Mouse (Mus musculus) heart, embryonic 15.5 days (tissue): ENCODE data around the gene Myh3. TPM values are rescaled to one million over a fixed set of nuclear protein-coding genes. Genes with fewer than 3 reads are reported as not detected.

ENCODE experiments used
- ATAC-seq: fragments of 200-750 bp; cut with Nextera tagmentation; replicated peaks from 2 replicates; pipeline ENCODE4 v1.8.0; 2017; ENCODE audit warnings: low read depth, moderate TSS enrichment; ENCODE audit not compliant: insufficient number of reproducible peaks, insufficient read depth, low FRiP score
- H3K27ac ChIP-seq: fragments of 300-500 bp; sonication (generic); 2 replicates; pipeline ENCODE4 v1.5.1; 2015; ENCODE audit warnings: mild to moderate bottlenecking, inconsistent platforms
- H3K27me3 ChIP-seq: fragments of 300-500 bp; sonication (generic); 2 replicates; pipeline ENCODE4 v1.6.1; 2015; ENCODE audit warnings: inconsistent platforms
- H3K36me3 ChIP-seq: fragments of 300-500 bp; sonication (generic); 2 replicates; pipeline ENCODE4 v1.6.1; 2015; ENCODE audit warnings: mild to moderate bottlenecking, inconsistent platforms
- H3K4me1 ChIP-seq: fragments of 300-500 bp; sonication (generic); replicated peaks from 2 replicates; pipeline ENCODE4 v1.6.1; 2015; ENCODE audit warnings: inconsistent platforms
- H3K4me2 ChIP-seq: fragments of 300-500 bp; sonication (generic); 2 replicates; pipeline ENCODE4 v1.6.1; 2015; ENCODE audit warnings: inconsistent platforms, mild to moderate bottlenecking, moderate library complexity
- H3K4me3 ChIP-seq: fragments of 300-500 bp; sonication (generic); 2 replicates; pipeline ENCODE4 v1.5.1; 2015; ENCODE audit warnings: mild to moderate bottlenecking, inconsistent platforms
- H3K9ac ChIP-seq: fragments of 300-500 bp; sonication (generic); 2 replicates; pipeline ENCODE4 v1.6.1; 2015; ENCODE audit warnings: mild to moderate bottlenecking, inconsistent platforms
- H3K9me3 ChIP-seq: fragments of 300-500 bp; sonication (generic); replicated peaks from 2 replicates; pipeline ENCODE4 v1.6.1; 2016; ENCODE audit warnings: inconsistent platforms
- WGBS: fragments of 180-500 bp; shearing (Covaris S2); methylation state at CpG from one replicate; pipeline ENCODE4 v1.1.7; 2015; ENCODE audit warnings: mixed read lengths; 5-methylcytosine and 5-hydroxymethylcytosine counted together
- polyA plus RNA-seq: library from polyadenylated mRNA; unstranded; fragments of >200 nt; fragmentation: Nextera tagmentation; extraction: Ambion mirVana; gene quantifications from 2 replicates; pipeline ENCODE4 v1.2.1, GENCODE M21; 2015

The Myh3 gene
- polyA plus RNA-seq, 1 experiment from 2014 or later: 0.74 TPM

DNA sequence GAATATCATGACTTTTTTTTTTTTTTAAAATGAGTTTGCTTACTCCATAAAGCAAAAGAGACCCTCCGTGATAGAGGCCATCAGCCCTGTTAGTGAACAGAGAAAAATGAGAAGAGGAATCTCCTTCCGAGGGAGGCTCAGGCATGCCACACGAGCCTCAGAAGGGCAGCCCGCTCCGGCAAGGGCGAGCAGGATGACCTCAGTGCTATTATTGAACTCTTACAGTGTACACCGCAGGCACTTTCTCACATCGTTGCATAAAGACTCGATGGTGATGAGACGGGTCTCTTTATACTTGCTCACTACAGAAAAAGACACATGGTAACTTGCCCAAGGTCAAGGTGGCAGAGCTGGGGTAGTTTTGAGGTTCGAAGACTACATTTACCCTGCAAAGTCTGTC is 26.6 kb downstream of the Myh3 start:
- no peak overlapping the region for H3K9ac ChIP-seq
- no peak overlapping the region for H3K4me2 ChIP-seq
- peaks cover 2% of the 10 kb centered on the region; the same call in 1 of the 2 replicates for H3K27me3 ChIP-seq
- H3K9me3 ChIP-seq: no peaks in the 10 kb centered on the region
- ATAC-seq: 0 out of 2 replicates have a peak, but pooled peaks have one; percentile 61
- peak overlapping the region; percentile 53 for H3K27ac ChIP-seq
- H3K36me3 ChIP-seq: no peaks in the 10 kb centered on the region
- peaks cover 13% of the 10 kb centered on the region for H3K4me1 ChIP-seq
- 46% methylated on average over 11 of the region's 11 CpGs for WGBS
- no peak overlapping the region for H3K4me3 ChIP-seq

DNA sequence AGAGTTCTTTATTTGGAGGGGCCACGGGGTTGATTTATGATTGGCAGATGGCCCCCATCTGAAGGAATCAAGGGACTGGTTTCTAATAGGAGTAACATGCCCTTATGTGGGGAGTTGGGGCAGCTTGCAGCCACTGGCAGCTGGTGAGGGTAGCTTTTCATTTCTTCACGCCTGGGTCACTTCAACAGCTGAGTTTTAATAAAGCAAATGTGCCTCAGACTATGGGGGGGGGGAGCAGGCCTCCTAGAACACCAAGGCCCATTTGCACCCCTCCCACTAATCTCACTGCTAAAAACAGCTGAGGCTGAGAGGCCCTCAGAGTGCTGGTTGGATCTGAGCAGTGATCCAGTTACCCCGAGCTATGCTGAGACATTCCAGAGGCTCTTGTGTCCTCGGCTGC is 27.6 kb downstream of the Myh3 start:
- no peak overlapping the region for H3K9ac ChIP-seq
- no peak overlapping the region for H3K4me3 ChIP-seq
- no peaks in the 10 kb centered on the region for H3K9me3 ChIP-seq
- H3K36me3 ChIP-seq: no peaks in the 10 kb centered on the region
- H3K4me2 ChIP-seq: no peak overlapping the region
- H3K27ac ChIP-seq: no peak overlapping the region
- H3K27me3 ChIP-seq: no peaks in the 10 kb centered on the region
- WGBS: 42% methylated on average over 4 of the region's 4 CpGs
- ATAC-seq: 0 out of 2 replicates have a peak, but pooled peaks have one; percentile 32
- H3K4me1 ChIP-seq: peaks cover 13% of the 10 kb centered on the region

DNA sequence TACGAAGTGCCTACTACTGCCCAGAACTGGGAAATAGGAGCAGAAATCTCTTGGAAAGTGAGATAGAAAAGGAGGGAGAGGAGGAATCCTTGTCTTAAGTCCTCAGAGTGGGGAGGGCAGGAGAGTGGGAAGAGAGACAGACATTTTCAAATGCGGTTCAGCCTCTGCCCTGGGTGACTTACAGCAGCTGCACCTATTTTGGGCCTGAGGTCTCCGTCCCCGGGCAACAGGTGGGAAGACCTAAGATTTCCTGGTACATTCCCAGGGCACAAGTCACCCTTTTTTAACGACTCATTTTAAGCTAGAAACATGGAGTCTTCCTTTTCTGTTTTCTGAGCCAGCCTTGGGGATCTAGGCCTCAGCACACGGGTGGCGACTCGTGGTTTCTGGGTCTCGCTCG is 28.9 kb downstream of the Myh3 start:
- H3K27ac ChIP-seq: no peak overlapping the region
- WGBS: 86% methylated on average over 10 of the region's 10 CpGs

DNA sequence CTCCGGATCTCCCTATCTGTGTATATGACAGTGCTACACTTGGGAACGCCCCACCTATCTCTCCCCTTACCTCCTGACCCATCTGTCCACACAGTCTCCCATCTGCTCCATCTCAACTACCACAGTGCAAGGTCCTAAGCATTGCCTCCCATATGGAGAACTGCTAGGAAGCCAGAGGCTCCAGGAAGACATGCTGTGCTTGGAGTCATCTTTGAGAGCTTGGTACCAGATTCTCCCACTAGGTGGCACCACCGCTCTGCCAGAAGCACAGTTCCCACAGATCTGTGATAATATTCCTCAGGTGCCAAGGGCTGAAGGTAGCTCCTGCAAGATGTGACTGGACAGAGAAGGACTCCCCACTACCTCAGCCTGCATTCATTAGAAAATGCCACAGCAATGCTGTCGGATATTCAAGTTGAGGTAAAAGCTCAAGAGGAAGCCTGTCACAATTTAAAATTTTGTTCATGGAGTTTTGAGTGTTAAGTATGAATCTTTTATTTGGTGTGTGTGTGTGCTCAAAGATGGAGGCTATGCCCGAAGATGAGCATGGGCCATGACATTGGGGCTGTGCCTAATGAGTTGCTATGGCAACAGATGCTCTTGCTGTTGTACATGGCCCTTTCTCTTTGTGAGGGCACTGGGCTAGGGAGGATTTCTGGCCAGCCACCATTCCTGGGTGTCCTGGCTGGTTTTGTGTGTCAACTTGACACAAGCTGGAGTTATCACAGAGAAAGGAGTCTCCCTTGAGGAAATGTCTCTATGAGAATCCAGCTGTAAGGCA is 32.3 kb downstream of the Myh3 start:
- no peak overlapping the region for H3K27ac ChIP-seq
- no peak overlapping the region for H3K9ac ChIP-seq
- peaks cover 5% of the 10 kb centered on the region for H3K4me1 ChIP-seq
- ATAC-seq: no peak
- 0 out of 2 replicates have a peak, but pooled peaks cover 3% of the 10 kb centered on the region for H3K27me3 ChIP-seq
- H3K36me3 ChIP-seq: no peaks in the 10 kb centered on the region
- WGBS: 28% methylated on average over 5 of the region's 5 CpGs
- H3K4me3 ChIP-seq: no peak overlapping the region
- no peak overlapping the region for H3K4me2 ChIP-seq
- no peaks in the 10 kb centered on the region for H3K9me3 ChIP-seq

More for the DNA sequence above, 28.9 kb downstream of the Myh3 start:
- Histone ChIP-seq H3K27me3 (0 out of 2 replicates have a peak, but pooled peaks cover 3% of the 10 kb centered on the region), H3K4me2 (no peak overlapping the region), H3K9me3 (no peaks in the 10 kb centered on the region), H3K4me3 (no peak overlapping the region), H3K36me3 (no peaks in the 10 kb centered on the region), H3K4me1 (peaks cover 13% of the 10 kb centered on the region), H3K9ac (no peak overlapping the region)
- no peak for ATAC-seq

DNA sequence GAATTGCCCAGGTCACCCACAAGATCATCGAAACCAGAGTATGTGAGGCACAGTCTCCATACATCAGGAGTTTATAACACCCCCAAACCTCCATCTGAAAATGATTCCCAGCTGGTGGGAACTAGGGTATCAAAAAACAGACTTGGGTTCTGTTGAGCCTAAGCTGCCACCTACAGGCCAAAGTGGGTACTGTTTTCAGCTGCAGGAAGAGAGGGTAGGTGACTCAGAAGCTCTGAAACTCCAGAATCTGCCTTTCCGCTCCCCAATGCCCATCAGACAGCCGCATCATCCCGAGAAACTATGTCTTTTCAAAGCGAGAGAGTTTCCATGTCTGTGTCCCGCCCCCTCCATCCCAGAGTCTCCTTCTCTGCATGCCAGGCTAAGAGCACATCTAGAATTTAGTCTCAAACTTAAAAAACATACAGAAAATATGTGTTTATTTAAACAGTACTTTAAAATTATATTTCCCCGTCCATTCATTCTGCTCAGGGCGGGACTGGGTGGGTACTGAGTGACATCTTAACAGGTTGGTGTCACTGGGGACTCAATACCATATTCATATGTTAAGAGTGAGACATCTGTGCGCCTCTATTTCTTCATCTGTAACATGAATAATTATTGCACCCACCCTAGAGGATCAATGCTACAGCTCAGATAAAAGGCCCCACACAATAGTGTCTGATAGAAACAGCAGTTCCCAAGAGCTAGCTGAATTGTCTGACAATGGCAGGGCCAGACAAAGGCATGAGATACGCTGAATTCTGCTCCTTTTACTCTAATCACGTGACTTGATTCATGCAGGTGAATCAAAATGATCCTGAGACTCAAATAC is 34.1 kb downstream of the Myh3 start:
- no peak overlapping the region for H3K4me2 ChIP-seq
- no peak for ATAC-seq
- no peaks in the 10 kb centered on the region for H3K9me3 ChIP-seq
- 31% methylated on average over 11 of the region's 11 CpGs for WGBS
- no peak overlapping the region for H3K27ac ChIP-seq
- no peak overlapping the region for H3K9ac ChIP-seq
- H3K4me1 ChIP-seq: no peaks in the 10 kb centered on the region
- no peak overlapping the region for H3K4me3 ChIP-seq
- H3K36me3 ChIP-seq: no peaks in the 10 kb centered on the region
- 0 out of 2 replicates have a peak, but pooled peaks cover 3% of the 10 kb centered on the region for H3K27me3 ChIP-seq

DNA sequence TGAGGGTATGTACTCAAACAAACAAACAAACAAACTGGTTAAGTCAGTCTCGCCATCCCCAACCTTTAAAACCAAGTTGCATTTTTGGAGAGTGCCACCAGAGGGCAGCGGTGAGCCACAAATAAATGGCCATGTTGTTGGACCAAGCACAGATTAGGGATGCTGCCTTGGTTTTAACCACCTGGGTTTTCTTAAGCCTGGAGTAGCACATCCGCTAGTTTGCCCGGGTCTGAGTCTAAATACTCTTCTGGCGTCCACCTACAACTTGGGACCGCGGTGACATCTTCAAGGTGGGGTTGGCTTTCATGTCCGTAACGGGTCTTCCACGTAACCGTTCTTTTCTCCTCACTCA is 34.7 kb downstream of the Myh3 start:
- no peak overlapping the region for H3K27ac ChIP-seq
- no peak overlapping the region for H3K9ac ChIP-seq
- no peaks in the 10 kb centered on the region for H3K4me1 ChIP-seq
- no peak overlapping the region for H3K4me3 ChIP-seq
- no peak overlapping the region for H3K4me2 ChIP-seq
- ATAC-seq: no peak
- H3K27me3 ChIP-seq: 0 out of 2 replicates have a peak, but pooled peaks cover 3% of the 10 kb centered on the region
- H3K36me3 ChIP-seq: no peaks in the 10 kb centered on the region
- 39% methylated on average over 11 of the region's 11 CpGs for WGBS
- no peaks in the 10 kb centered on the region for H3K9me3 ChIP-seq

DNA sequence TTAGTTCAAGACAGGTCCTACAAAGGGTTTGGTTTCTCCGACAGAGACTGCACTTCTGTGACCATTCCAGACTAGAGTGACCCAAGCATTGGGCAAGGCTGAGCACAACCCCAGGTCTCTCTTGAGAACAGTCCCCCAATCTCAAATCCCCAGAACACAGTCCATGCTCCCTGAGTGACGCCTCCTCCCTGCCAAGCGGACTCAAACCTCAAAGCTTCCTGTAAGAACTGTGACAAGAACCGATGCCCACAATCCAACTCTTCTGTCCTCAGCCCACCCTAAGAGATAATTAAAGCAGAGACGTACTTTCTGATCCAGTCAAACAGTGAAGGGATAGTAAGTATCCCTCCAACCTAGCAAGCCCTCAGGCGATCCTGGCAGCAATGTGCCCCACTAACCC is 35.3 kb downstream of the Myh3 start:
- WGBS: 84% methylated on average over 6 of the region's 6 CpGs
- Histone ChIP-seq H3K9ac (no peak overlapping the region), H3K36me3 (no peaks in the 10 kb centered on the region), H3K4me3 (no peak overlapping the region), H3K4me2 (no peak overlapping the region), H3K9me3 (no peaks in the 10 kb centered on the region), H3K4me1 (no peaks in the 10 kb centered on the region), H3K27me3 (0 out of 2 replicates have a peak, but pooled peaks cover 3% of the 10 kb centered on the region), H3K27ac (no peak overlapping the region)
- no peak for ATAC-seq

DNA sequence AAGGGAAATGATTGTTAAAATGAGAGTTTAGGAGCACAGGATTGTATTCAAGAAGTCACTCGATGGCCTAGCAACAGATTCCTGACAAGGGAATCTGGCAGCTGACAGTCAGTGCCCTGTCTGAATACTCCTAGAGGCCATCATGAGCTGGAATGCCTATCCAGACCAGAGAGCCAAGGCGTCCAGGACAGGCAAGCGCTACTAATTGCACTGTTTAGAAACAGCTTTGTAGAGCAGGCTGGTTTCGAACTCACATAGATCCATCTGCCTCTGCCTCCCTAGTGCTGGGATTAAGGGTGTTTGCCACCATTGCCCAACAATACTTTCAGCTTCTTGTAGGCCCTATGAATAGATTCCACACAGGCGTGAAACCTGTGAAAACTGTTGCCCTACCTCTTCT is 36.2 kb downstream of the Myh3 start:
- no peak overlapping the region for H3K9ac ChIP-seq
- H3K4me3 ChIP-seq: no peak overlapping the region
- no peak overlapping the region for H3K27ac ChIP-seq
- WGBS: 82% methylated on average over 5 of the region's 5 CpGs
- H3K4me2 ChIP-seq: no peak overlapping the region
- H3K27me3 ChIP-seq: 0 out of 2 replicates have a peak, but pooled peaks cover 3% of the 10 kb centered on the region
- no peak for ATAC-seq
- H3K36me3 ChIP-seq: no peaks in the 10 kb centered on the region
- no peaks in the 10 kb centered on the region for H3K9me3 ChIP-seq
- H3K4me1 ChIP-seq: no peaks in the 10 kb centered on the region

DNA sequence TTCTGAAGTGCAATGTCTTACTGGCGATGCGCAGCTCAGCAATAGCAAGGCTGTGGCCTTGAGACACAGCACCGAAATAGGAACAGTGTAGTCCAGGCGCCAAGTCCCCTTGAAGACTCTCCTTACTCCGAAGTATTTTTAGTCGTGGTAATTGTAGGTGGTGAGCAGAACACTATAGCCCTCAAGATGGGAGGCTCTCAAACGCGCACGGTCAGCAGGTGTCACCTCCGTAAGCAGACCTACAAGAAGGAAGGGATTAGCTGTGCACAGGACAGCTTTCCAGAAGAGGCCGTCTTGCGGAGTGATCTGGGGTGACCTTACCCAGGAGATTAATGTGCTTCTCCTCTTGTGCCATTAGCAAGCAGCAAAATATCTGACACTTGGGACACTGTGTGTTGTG is 36.8 kb downstream of the Myh3 start:
- 0 out of 2 replicates have a peak, but pooled peaks cover 3% of the 10 kb centered on the region for H3K27me3 ChIP-seq

DNA sequence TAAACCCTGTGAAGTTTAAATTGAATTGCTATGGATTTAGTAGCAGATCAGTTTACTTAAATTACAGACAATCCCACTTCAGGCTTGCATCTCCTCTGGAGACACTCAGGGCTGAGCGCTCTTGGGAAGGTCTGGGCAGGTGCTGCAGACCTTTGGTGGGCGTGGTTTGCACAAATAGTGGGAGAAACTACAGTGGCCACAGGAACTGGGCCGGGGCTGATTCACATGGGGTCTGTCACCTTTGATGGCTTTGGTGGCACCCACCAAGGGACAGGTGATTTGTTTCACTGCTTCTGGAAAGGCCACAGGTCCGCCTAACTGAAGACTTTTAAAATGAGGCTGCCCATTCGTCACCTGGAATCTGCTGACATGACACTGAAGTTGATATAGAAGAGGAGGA is 38.6 kb downstream of the Myh3 start:
- no peak overlapping the region for H3K27ac ChIP-seq
- no peaks in the 10 kb centered on the region for H3K4me1 ChIP-seq
- ATAC-seq: no peak
- no peak overlapping the region for H3K9ac ChIP-seq
- H3K4me3 ChIP-seq: no peak overlapping the region
- H3K27me3 ChIP-seq: no peaks in the 10 kb centered on the region
- no peak overlapping the region for H3K4me2 ChIP-seq
- WGBS: 65% methylated on average over 5 of the region's 5 CpGs
- H3K36me3 ChIP-seq: no peaks in the 10 kb centered on the region
- no peaks in the 10 kb centered on the region for H3K9me3 ChIP-seq

More for the DNA sequence above, 36.8 kb downstream of the Myh3 start:
- Histone ChIP-seq H3K36me3 (no peaks in the 10 kb centered on the region), H3K9me3 (no peaks in the 10 kb centered on the region), H3K4me3 (no peak overlapping the region), H3K4me1 (no peaks in the 10 kb centered on the region), H3K27ac (no peak overlapping the region), H3K9ac (no peak overlapping the region), H3K4me2 (no peak overlapping the region)
- ATAC-seq: no peak
- 80% methylated on average over 12 of the region's 12 CpGs for WGBS

DNA sequence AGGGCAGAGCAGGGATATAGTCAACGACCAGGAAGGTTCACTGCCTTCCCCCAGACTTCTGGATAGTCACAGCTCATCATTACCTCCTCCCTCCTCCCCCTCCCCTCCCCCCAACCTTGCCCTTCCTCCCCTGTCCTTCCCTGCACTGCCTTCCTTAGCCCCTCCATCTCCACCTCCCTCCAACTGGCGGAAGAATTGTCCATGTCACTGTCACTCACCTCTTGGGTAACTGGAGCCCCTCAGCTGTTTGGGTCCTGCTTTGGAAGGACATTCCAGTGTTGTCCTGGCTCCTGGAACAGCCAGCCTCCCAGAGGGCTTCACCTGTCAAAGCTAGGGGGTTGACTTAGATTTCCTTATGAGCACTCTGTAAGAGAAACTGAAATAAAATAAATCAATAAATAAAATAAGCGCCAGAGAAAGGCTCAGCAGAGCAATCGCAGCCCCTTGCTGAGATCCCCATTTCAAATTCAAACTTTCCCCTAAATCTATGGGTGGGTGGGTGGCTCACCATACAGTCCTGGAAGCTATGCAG is 41.5 kb downstream of the Myh3 start:
- WGBS: 45% methylated on average over 4 of the region's 4 CpGs
- no peak overlapping the region for H3K9ac ChIP-seq
- H3K27me3 ChIP-seq: no peaks in the 10 kb centered on the region
- no peak for ATAC-seq
- no peaks in the 10 kb centered on the region for H3K4me1 ChIP-seq
- no peaks in the 10 kb centered on the region for H3K36me3 ChIP-seq
- no peak overlapping the region for H3K27ac ChIP-seq
- no peaks in the 10 kb centered on the region for H3K9me3 ChIP-seq
- no peak overlapping the region for H3K4me2 ChIP-seq
- no peak overlapping the region for H3K4me3 ChIP-seq
